Mouse (Mus musculus) megakaryocyte-erythroid progenitor cell, adult 5-6 weeks (primary cell): ENCODE measurements around the gene Efcab12. TPM values are rescaled to one million over a fixed set of nuclear protein-coding genes. Genes with fewer than 3 reads are reported as not detected.

Experiments
- ATAC-seq: replicated peaks from 2 replicates; pipeline ENCODE4 v1.8.0; 2016; ENCODE audit warnings: mild to moderate bottlenecking, inconsistent platforms; ENCODE audit not compliant: severe bottlenecking, poor library complexity, low FRiP score, low TSS enrichment
- total RNA-seq, 2 experiments: library from RNA; stranded (forward) in 1 of 2; stranded (reverse) in 1 of 2; fragments of 200-1000, 215-1000 nt in 1 of 2; fragments of >200 nt in 1 of 2; fragmentation: Nextera tagmentation in 1 of 2; gene quantifications; 2 replicates each; pipeline ENCODE4 v1.2.3; 2014 to 2017

Efcab12 gene
- total RNA-seq, 2 experiments from 2014 or later: 0.05 TPM; not detected in 1

DNA sequence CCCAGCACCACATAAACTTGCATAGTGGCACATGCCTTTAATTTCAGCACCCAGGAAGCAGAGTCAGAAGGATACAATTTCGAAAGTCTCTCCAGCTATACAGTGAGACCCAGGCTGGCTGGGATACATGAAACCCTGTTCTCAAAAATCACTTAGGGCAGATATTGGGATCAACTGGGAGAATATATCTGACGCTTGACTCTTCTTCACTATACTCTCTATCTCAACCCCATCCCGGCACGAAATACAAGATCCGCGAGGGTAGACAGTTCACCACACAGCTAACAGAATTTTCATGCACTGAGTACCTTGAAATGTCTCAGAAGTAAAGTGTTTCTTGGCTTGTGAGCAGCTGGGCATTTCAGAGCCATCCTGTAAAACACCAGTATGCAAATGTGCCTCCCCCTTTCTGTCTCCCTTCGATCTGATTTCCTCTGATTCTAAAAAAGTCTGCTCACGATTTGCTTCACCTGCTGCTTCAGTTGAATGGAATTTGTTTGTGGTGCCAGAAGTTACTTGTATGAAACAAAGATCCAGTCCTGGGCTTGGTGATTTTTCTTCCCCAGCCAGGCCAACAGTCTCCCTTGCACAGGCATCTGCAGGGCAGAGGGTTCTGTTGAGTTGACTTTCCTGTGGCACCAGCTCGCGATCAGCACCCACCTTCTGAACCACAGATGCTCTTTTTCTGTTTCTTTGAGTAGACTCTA lies 10.5 kb upstream of the Efcab12 start:
- ATAC-seq: no peak

DNA sequence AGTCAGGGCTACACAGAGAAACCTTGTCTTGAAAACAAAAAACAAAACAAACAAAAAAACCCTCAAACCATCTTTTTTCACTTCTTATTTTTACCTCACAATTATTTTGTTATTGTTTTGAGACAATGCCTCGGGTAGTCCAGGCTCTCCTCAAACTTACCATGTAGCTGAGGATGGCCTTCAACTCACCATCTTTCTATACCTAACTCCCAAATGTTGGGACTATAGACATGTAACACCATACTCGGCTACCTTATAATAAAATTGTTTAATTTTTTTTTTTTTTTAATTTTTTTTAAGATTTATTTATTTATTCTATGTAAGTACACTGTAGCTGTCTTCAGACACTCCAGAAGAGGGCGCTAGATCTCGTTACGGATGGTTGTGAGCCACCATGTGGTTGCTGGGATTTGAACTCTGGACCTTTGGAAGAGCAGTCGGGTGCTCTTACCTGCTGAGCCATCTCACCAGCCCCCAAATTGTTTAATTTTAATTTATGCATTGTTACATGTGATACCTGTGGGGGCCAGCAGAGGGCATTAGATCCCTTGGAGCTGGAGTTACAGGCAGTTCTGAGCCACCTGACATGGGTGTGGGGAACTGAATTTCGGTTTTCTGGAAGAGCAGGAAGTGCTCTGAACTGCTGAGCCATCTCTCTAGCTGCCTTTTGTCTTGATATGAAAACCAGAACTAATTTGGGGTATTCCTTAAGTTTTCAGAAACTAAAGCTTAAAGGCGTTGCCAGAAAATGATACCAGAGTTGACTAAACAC lies 8.6 kb upstream of the Efcab12 start:
- peak; percentile 74 for ATAC-seq

DNA sequence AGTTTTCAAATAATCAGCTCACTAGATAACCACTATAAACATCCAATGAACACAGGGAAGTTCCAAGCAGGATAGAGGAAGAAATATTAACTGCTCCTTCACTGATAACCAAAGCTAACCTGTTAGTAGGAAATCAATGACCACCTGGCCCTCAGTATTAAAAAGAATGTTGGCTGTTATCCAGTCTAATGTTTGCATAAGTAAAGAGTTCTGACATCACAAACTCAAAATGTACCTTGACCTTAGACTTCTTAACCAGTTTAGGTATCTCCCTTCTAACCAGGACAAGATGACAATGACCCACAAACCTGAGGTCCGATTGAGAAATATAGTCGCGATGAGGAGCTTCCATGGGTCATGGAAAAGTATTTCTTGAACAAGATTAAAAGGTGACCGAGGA lies 6.8 kb upstream of the Efcab12 start:
- no peak for ATAC-seq

DNA sequence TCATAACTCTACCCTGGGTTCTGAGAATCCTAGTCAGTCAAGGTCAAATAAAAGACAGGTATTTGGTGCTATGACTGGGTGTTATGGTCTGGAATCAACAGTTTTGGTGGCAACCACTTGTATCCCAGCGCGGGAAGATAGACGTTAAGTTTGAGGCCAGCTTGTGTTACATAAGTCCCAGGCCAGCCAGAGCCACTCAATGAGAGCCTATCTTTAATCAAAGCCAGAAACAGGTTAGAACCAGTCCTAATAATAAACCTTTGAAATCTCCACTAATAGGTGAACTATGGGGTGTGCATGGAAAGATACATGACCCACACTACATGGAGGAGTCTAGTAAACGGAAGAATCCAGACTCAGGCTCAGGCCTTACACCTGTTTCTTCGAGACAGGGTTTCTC lies 533 bp upstream of the Efcab12 start:
- ATAC-seq: no peak

DNA sequence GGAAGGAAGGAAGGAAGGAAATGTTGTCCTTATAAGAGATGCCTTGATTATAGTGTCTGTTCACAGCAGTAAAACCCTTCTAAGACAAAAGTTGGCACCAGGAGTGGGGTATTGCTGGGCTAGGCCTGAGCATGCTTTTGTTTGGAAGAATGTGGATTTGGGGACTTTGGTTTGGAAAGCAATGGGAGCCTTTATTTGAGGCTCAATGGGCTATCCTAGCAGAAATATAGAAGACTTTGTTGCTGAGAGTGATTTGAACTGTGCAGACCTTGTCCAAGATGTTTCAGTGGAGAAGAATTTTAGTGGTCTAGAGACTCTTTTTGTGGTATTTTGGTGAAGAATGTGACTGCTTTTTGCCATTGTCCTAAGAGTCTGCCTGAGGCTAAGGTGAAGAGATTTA lies 4.4 kb downstream of the Efcab12 start:
- no peak for ATAC-seq

DNA sequence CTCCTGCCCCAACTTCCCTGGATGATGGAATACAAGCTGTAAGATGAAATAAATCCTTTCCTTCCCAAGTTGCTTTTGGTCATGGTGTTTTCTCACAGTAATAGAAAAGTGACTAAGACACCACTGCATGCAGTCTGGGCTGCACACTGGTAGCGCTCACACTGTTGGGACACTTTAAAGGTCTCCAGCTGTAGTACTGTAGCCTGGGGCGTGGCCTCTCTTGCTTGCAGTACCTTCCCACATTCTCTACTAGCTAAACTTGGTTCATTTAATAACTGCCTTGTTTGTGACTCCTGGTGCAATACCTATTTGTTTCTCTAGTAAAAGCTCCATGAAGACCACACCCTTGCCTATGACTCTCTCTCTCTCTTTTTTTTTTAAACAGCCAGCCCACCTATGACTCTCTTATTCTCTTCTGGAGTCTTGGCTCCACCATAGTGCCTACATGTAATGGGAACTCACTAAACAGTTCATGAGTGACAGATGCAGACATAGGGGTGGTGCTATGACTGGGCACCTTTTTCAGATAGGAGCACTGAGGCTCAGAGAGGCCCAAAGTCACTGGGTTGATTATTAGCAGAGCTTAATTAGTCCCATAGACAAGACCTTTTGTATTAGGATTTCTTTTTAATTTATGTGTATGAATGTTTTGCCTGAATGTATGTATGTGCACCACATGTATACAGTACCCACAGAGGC lies 5.9 kb downstream of the Efcab12 start:
- ATAC-seq: peak; percentile 63

DNA sequence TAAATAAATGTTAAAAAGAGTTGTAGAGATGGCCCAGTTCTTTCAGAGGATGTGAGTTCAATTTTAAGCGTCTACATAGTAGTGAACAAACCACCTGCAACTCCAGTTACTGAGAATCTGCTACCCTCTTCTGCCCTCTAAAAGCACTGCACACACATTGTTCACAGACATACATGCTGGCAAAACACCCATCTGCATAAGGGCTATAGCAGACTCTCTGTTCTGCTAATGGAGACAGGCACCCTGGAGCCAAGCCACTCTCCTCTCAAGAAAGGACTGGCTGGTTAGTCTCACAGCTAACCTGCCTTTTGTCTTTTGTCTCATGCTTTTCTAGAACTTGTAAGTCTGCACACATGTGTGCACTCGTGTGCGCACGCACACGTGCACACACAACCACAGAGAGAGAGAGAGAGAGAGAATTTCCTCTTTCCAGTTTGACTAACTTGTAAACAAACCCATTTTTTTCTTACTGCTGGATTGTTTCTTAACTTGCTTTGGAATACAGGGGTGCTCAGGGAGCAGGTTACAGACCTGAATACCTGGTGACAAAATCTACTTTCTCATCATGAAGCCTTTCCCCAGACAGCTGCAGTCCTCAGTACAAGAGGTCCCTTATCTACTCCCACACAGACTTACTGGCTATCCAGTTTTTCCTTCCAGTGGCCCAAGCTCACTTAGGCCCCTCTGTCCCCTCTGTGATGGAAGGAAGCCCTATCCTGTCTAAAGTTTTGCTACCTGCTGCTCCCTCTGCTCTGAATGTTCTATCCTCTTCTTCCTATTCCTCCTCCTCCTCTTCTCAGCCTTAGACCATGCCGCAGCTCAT lies 7.2 kb downstream of the Efcab12 start:
- peak; percentile 66 for ATAC-seq

DNA sequence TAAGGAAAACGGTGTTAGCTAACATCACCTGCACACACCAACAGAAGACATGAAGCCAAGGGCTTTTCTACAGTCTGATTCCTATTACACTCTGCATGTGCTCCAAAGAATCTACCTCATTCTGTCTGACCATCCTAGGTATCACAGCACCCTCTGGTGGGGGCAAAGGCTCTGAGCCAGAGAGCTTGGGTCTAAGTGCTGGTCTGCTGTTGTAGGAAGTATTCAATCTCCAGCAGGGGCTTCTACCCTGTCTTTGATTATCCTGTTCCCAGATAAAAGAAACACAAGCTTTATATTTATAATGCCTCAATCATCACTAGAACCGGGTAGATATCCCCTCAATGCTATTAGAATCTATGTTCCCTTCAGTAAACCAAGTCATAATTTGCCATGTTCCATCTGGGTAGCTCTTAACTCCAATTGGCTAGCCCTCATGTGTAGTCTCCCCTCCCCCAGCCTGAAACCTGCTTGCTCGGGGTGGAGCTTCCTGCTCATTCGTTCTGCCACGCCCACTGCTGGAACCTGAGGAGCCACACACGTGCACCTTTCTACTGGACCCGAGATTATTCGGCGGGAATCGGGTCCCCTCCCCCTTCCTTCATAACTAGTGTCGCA lies 14.3 kb downstream of the Efcab12 start:
- ATAC-seq: peak; percentile 96

DNA sequence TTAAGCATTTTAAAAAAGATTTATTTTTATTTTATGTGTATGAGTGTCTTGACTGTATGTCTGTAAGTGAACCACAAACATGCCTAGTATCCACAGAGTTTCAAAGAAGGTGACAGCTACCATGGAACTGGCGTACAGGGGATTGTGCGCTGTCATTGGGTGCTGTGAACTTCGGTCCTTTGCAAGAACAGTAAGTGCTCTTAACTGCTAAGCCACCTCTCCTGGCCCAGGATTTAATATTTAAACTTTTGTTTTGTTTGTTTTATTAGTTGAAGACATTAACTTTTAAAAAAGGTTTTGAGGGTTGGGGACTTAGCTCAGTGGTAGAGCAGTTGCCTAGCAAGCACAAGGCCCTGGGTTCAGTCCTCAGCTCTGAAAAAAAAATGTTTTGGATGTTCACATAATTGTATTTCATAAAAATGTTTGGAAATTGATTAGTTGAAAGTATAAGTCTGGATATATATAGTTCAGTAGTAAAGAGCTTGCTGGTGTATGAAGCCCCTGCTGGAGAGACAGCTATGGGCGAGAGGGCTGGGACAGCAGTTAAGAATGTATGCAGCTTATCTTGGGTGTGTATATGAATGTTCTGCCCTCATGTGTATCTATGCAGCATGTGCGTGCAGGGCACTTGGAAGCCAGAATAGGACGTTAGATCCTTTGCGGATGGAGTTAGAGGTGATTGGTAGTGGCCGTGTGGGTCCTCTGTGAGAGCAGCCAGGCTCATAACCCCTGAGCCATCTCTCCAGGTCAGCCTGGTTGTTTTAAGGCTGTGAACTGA lies 16.8 kb downstream of the Efcab12 start:
- ATAC-seq: peak; percentile 76

DNA sequence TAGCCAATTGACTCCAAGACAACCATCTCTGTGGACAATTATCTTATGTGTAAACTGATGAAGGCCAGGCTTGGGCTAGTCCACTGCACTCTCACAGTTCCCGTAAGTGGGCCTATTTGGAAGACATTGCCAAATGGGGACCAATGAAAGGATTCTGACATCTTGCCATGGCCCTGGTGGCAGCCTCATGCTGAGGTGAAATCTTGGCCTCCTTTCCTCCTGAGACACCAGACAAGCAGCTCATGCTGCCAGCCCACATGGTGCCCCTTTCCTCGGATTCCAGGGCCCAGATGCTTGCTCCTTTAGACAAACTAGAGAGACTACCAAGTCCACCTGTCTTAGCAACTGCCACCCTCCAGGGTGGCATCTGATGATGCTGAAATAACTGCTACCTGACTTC lies 20.1 kb downstream of the Efcab12 start:
- ATAC-seq: no peak

DNA sequence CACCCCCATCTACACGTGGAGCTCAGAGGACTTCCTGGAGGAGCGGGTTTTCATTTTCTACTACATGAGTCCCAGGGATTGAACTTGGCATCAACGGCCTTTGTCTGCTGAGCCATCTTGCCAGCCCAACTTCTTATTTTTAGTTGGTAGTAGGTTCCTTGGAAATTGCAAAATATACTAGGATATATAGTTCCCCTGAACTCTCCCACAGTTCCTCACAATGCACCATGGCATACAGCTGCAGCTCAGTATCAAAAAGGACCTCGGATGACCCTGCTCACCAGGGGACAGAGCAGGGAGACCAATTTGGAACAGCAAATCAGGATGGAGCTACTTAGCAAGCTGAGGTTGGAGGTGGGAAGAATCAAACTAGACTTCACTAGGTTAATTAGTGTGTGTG lies 23.2 kb downstream of the Efcab12 start:
- ATAC-seq: no peak

DNA sequence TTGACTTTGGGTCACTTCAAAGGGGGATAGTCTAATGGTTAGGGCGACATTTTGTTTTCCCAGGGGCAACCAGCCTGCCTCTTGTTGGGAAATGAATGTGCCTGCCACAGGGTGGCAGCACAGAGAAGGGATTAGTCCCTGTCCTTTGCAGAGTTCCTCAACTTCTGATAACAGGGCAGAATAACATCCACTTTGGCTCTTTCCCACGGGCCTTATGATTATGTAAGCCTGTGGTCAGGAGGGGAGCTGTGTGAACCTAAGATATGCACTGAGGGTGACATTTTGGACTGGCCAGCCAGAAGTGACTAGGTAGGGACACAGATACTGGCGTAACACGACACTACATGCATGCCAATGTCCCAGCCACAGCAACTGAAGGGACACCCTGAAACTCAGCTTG lies 24.1 kb downstream of the Efcab12 start:
- ATAC-seq: peak; percentile 92

DNA sequence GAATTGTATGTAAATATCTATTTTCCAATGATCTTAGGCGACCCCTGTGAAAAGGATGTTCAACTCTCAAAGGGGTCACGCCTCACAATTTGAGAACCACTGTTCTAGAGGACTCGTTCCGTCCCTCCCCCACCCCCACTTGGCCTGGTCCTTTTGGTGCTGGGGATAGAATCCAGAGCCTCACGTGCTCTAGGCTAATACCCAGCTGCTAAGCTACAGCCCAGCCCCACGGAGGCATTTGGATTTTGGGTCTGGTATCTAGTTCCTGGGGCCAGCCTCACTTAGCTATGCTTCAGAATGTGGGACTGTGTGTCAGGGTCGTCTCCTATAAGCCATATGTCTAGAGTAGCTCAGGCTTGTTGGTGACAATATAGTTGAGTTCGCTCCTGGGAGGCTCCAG lies 26.6 kb downstream of the Efcab12 start:
- ATAC-seq: no peak

DNA sequence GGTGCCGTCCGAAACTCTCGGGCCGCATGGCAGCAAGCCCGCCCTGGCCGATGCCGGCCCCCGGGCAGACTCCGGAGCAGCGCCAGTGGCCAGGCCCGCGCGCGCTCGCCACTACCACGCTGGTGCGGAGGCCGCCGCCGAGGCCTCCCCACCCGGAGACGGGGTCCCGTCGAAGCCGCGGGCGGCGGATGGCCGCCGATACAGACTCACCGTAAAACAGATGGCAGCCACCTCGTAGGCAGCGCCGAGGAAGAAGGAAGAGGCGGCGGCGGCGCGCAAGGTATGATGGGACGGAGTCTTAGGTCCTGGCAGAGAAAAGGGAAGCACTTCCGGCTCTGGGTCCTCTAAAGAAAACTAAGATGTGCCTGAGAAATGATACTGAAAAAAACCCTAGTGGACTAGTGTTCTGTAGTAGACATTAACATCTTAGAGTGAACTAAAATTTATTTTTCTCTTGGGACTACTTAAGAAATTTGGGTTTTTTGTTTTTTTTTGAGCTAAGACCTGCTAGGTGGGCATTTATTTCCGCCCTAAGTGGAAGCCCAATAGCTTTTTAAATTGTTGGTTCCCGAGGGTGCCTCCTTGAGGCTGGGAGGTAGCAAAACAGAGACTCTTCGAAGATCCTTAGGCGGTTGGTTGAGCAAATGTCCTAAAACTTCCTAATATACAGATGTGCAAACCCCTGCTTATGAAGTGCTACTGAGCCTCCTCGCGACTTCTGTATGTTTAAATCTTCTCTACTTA lies 29.6 kb downstream of the Efcab12 start, which contains the start of gene Rpl32:
TSS of gene Rpl32 (minus strand) at position 260 of the 744 bp plus-strand sequence.
- peak; percentile 77 for ATAC-seq

DNA sequence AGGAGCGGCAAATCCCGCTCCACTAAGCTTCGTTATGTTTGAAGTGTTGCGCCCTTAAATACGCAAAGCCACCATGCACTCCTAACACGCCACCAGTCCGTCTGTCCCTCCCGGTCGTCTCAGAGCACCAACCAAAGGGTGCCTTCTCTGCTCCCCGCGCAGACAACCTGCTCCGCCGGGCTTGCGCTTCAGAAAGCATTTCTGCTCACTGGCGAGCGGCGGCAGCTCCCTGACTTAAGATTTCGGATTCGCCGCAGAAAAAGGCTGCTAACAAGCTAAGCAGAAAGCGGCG lies 30.1 kb downstream of the Efcab12 start:
- ATAC-seq: no peak

DNA sequence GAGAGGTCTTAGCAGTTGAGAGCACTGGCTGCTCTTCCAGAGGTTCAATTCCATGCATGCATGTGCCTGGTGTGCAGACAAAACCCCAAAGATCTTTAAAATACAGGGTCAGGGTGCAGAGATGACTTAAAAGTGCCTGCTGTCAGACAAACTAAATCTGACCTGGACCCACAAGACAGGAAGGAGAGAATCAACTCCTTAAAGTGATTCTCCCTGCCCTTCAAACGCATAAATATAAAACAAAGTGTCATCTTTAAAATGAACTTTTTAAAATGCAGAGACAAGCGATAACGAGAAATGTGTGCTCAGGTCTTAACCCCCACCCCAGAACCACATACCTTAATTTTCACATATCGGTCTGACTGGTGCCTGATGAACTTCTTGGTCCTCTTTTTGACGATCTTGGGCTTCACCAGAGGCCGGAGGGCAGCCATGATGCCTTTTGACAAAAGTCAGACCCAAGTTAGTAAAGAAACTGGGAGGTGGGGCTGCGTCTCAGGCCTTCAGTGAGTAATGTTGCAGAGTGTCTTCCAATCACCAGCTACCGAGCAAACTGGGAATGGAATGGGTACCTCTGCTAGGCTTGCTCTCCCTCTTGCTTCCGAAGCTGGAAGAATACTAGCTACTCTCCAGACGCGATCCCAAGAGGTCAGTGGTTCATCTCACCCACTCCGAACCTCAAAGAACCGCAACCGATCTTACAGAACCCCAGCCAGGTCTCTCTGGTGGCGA lies 30.6 kb downstream of the Efcab12 start:
- ATAC-seq: no peak

DNA sequence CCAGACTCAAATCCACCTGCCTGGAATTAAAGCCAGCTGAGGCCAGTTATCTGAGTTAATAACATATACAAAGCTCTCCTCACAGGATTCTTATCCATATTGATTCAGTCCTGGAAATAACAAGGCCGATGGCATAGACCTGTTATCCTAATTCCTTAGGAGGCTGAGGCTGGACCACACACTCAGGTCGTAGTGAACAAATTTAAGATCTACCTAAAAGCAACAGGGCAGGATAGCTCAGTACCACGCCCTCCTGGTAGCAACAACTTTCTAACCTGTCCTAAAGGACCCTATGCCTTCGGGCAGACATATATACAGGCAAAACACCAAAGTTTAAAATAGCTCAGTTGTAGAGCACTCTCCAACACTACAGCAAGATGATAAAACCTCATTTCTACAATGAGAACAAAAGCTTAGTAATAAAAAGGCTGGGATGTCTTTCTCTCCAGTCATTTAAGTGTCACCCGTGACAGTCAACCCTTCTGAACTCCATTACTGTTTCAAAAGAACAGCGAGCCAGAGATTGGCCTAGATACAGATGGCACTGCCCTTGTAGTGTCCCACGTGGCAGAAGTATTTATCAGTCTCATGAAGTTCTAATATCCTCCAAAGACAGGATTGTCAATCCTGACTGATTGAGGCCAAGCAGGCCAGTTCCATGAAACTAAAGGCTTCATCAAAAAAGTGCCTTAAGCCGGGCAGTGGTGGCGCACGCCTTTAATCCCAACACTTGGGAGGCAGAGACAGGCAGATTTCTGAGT lies 33.6 kb downstream of the Efcab12 start:
- ATAC-seq: no peak
